Mouse (Mus musculus) neural tube, embryonic 12.5 days (tissue): Measurements from ENCODE around the gene Thap3. TPM values are rescaled to one million over a fixed set of nuclear protein-coding genes. Genes with fewer than 3 reads are reported as not detected.
A peak's percentile ranks its signal among the peaks of the same experiment; 100 is the strongest.

Experiments
- ATAC-seq: fragments of 200-750 bp; cut with Nextera tagmentation; 2 replicates; pipeline ENCODE4 v1.8.0; 2017; ENCODE audit warnings: low read depth, mild to moderate bottlenecking, moderate TSS enrichment, moderate library complexity; ENCODE audit not compliant: low FRiP score
- H3K27ac ChIP-seq: fragments of 300-500 bp; sonication (generic); 2 replicates; pipeline ENCODE4 v1.5.1; 2016
- H3K27me3 ChIP-seq: fragments of 300-500 bp; sonication (generic); replicated peaks from 2 replicates; pipeline ENCODE4 v1.6.1; 2016; ENCODE audit warnings: mild to moderate bottlenecking
- H3K36me3 ChIP-seq: fragments of 300-500 bp; sonication (generic); 2 replicates; pipeline ENCODE4 v1.6.1; 2016; ENCODE audit warnings: mild to moderate bottlenecking
- H3K4me1 ChIP-seq: fragments of 300-500 bp; sonication (generic); 2 replicates; pipeline ENCODE4 v1.6.1; 2016
- H3K4me2 ChIP-seq: fragments of 300-500 bp; sonication (generic); replicated peaks from 2 replicates; pipeline ENCODE4 v1.6.1; 2016; ENCODE audit warnings: mild to moderate bottlenecking
- H3K4me3 ChIP-seq: fragments of 300-500 bp; sonication (generic); 2 replicates; pipeline ENCODE4 v1.5.1; 2016
- H3K9ac ChIP-seq: fragments of 300-500 bp; sonication (generic); 2 replicates; pipeline ENCODE4 v1.6.1; 2016; ENCODE audit warnings: mild to moderate bottlenecking
- H3K9me3 ChIP-seq: fragments of 300-500 bp; sonication (generic); 2 replicates; pipeline ENCODE4 v1.6.1; 2016; ENCODE audit warnings: mild to moderate bottlenecking
- WGBS: fragments of 180-500 bp; shearing (Covaris S2); methylation state at CpG from one replicate; pipeline ENCODE4 v1.1.7; 2016; 5-methylcytosine and 5-hydroxymethylcytosine counted together
- polyA plus RNA-seq: library from polyadenylated mRNA; unstranded; fragments of >200 nt; fragmentation: Nextera tagmentation; extraction: Ambion mirVana; gene quantifications from 2 replicates; pipeline ENCODE4 v1.2.1, GENCODE M21; 2016

Gene Thap3
- polyA plus RNA-seq, 1 experiment from 2014 or later, result 32.2 TPM

- H3K27ac ChIP-seq, result no peak overlapping the region
- WGBS, result 96% methylated on average over 3 of the region's 3 CpGs
- H3K4me3 ChIP-seq, result no peak overlapping the region
- no peak overlapping the region for H3K4me2 ChIP-seq
- ATAC-seq, result no peak
- no peak overlapping the region for H3K9ac ChIP-seq
- no peaks in the 10 kb centered on the region; the same call in 1 of the 2 replicates for H3K36me3 ChIP-seq
- H3K9me3 ChIP-seq, result no peaks in the 10 kb centered on the region
- H3K4me1 ChIP-seq, result peaks cover 19% of the 10 kb centered on the region
- no peaks in the 10 kb centered on the region for H3K27me3 ChIP-seq
These were observed 50.7 kb downstream of the Thap3 start for GRCm38 (mm10) chr4:151938089-151938488.

GRCm38 (mm10) chr4:151937441-151937840 is 51.4 kb downstream of the Thap3 start:
- H3K9me3 ChIP-seq, result no peaks in the 10 kb centered on the region
- H3K27ac ChIP-seq, result no peak overlapping the region
- H3K4me2 ChIP-seq, result no peak overlapping the region
- ATAC-seq, result no peak
- H3K4me1 ChIP-seq, result peaks cover 19% of the 10 kb centered on the region
- no peaks in the 10 kb centered on the region for H3K27me3 ChIP-seq
- H3K36me3 ChIP-seq, result no peaks in the 10 kb centered on the region; the same call in 1 of the 2 replicates
- no peak overlapping the region for H3K9ac ChIP-seq
- no peak overlapping the region for H3K4me3 ChIP-seq
- 93% methylated on average over 13 of the region's 13 CpGs for WGBS

GRCm38 (mm10) chr4:151934215-151934572 is 54.6 kb downstream of the Thap3 start:
- WGBS, result 2% methylated on average over 23 of the region's 23 CpGs
- no peak overlapping the region for H3K27ac ChIP-seq
- peaks cover 19% of the 10 kb centered on the region for H3K4me1 ChIP-seq
- H3K9ac ChIP-seq, result peak overlapping the region; percentile 91
- H3K36me3 ChIP-seq, result no peaks in the 10 kb centered on the region
- peak overlapping the region; percentile 98 for H3K4me2 ChIP-seq
- no peak for ATAC-seq
- H3K4me3 ChIP-seq, result peak overlapping the region; percentile 97
- H3K27me3 ChIP-seq, result no peaks in the 10 kb centered on the region
- H3K9me3 ChIP-seq, result no peaks in the 10 kb centered on the region

- no peaks in the 10 kb centered on the region for H3K9me3 ChIP-seq
- H3K4me2 ChIP-seq, result peak within 1 kb of the TSS; percentile 98
- no peaks in the 10 kb centered on the region for H3K27me3 ChIP-seq
- H3K4me1 ChIP-seq, result peaks cover 19% of the 10 kb centered on the region
- peak; percentile 92 for ATAC-seq
- H3K27ac ChIP-seq, result no peak within 1 kb of the TSS; the same call in 1 of the 2 replicates
- under 1% methylated on average over 83 of the region's 83 CpGs for WGBS
- peak within 1 kb of the TSS; percentile 97 for H3K4me3 ChIP-seq
- peak within 1 kb of the TSS; percentile 91 for H3K9ac ChIP-seq
- no peaks in the 10 kb centered on the region for H3K36me3 ChIP-seq
These were observed 55.1 kb downstream of the Thap3 start, which contains the start of gene Dnajc11 for GRCm38 (mm10) chr4:151933505-151934214. TSS of gene Dnajc11 (plus strand) at chr4:151933691.

Other genes with a start within 250 kb of the Thap3 start
- gene Camta1, start 127.1 kb downstream of the Thap3 start, polyA plus RNA-seq, result 164 and 180 TPM in 2 replicates
- 84.0 and 91.4 TPM in 2 replicates for gene Dnajc11, start 55.3 kb downstream of the Thap3 start, polyA plus RNA-seq
- gene Phf13, start 7.3 kb upstream of the Thap3 start, polyA plus RNA-seq, result 30.5 and 31.3 TPM in 2 replicates
- gene Klhl21, start 19.8 kb upstream of the Thap3 start, polyA plus RNA-seq, result 7.2 and 7.6 TPM in 2 replicates
- gene Zbtb48, start 38.7 kb upstream of the Thap3 start, polyA plus RNA-seq, result 17.8 and 20.4 TPM in 2 replicates
- 1.2 and 1.4 TPM in 2 replicates for gene Tas1r1, start 49.6 kb upstream of the Thap3 start, polyA plus RNA-seq
- gene Nol9, start 50.3 kb upstream of the Thap3 start, polyA plus RNA-seq, result 33.5 and 34.8 TPM in 2 replicates
- gene Plekhg5, start 83.5 kb upstream of the Thap3 start, polyA plus RNA-seq, result 10.4 and 10.6 TPM in 2 replicates
- gene Tnfrsf25, start 126.9 kb upstream of the Thap3 start, polyA plus RNA-seq, result 0.80 and 1.2 TPM in 2 replicates
- 0.32 and 0.55 TPM in 2 replicates for gene Espn, start 163.4 kb upstream of the Thap3 start, polyA plus RNA-seq
- 0.24 and 1.7 TPM in 2 replicates for gene Hes2, start 169.9 kb upstream of the Thap3 start, polyA plus RNA-seq
- gene Acot7, start 189.1 kb upstream of the Thap3 start, polyA plus RNA-seq, result 191 and 213 TPM in 2 replicates